Mouse (Mus musculus): ENCODE data around the gene Utp14b. TPM values are rescaled to one million over a fixed set of nuclear protein-coding genes. Genes with fewer than 3 reads are reported as not detected.

The Utp14b gene
- polyA plus RNA-seq (2015; fragmentation: Illumina TruSeq; extraction: RNeasy Lipid Tissue Mini Kit (QIAGEN cat#74804); ENCODE audit: low read depth, low replicate concordance), result 5.8 TPM

GRCm38 (mm10) chr1:78657671-78658440 lies at the start of gene Utp14b, which contains the start of gene Acsl3:
Gene Utp14b, plus strand, starts transcription at chr1:78658038.
Gene Acsl3, plus strand, starts transcription at chr1:78657825.

Other genes with a start within 250 kb of the Utp14b start
- 64.4 TPM for gene Farsb, start 169.1 kb upstream of the Utp14b start, polyA plus RNA-seq (2015; fragmentation: Illumina TruSeq; extraction: RNeasy Lipid Tissue Mini Kit (QIAGEN cat#74804); ENCODE audit: low read depth, low replicate concordance)
- gene Mogat1, start 147.0 kb upstream of the Utp14b start, polyA plus RNA-seq (2015; fragmentation: Illumina TruSeq; extraction: RNeasy Lipid Tissue Mini Kit (QIAGEN cat#74804); ENCODE audit: low read depth, low replicate concordance), result 2.2 TPM
- gene BC035947, start 145.9 kb upstream of the Utp14b start, polyA plus RNA-seq (2015; fragmentation: Illumina TruSeq; extraction: RNeasy Lipid Tissue Mini Kit (QIAGEN cat#74804); ENCODE audit: low read depth, low replicate concordance), result 1.3 TPM
- 158 TPM for gene Acsl3, start 213 bp upstream of the Utp14b start, polyA plus RNA-seq (2015; fragmentation: Illumina TruSeq; extraction: RNeasy Lipid Tissue Mini Kit (QIAGEN cat#74804); ENCODE audit: low read depth, low replicate concordance)
- gene Kcne4, start 158.7 kb downstream of the Utp14b start, polyA plus RNA-seq (2015; fragmentation: Illumina TruSeq; extraction: RNeasy Lipid Tissue Mini Kit (QIAGEN cat#74804); ENCODE audit: low read depth, low replicate concordance), result 2.1 TPM